Mouse (Mus musculus) kidney, postnatal 0 days (tissue): ENCODE data around the gene Adam1a. TPM values are rescaled to one million over a fixed set of nuclear protein-coding genes. Genes with fewer than 3 reads are reported as not detected.
"Not testable (repeated sequence)": the region's sequence is repeated elsewhere in the genome, so short reads cannot be mapped to it uniquely, and the experiment has no call there.

Source experiments
- ATAC-seq: fragments of 200-750 bp; cut with Nextera tagmentation; replicated peaks from 2 replicates; pipeline ENCODE4 v1.8.0; 2017; ENCODE audit warnings: low read depth, moderate number of reproducible peaks, moderate TSS enrichment, moderate library complexity; ENCODE audit not compliant: low FRiP score
- DNase-seq: peaks from one replicate; pipeline ENCODE4 v3.0.0-alpha.2; 2016; ENCODE audit warnings: low spot score
- H3K27ac ChIP-seq: fragments of 300-500 bp; sonication (generic); 2 replicates; pipeline ENCODE4 v1.5.1; 2014; ENCODE audit warnings: mild to moderate bottlenecking
- H3K27me3 ChIP-seq: fragments of 300-500 bp; sonication (generic); 2 replicates; pipeline ENCODE4 v1.6.1; 2014; ENCODE audit warnings: low read length, mixed read lengths; ENCODE audit not compliant: insufficient read depth
- H3K36me3 ChIP-seq: fragments of 300-500 bp; sonication (generic); 2 replicates; pipeline ENCODE4 v1.6.1; 2014; ENCODE audit warnings: low read length, mixed read lengths; ENCODE audit not compliant: insufficient read depth
- H3K4me1 ChIP-seq: fragments of 300-500 bp; sonication (generic); replicated peaks from 2 replicates; pipeline ENCODE4 v1.6.1; 2014; ENCODE audit warnings: antibody characterized with exemption, low read length, mixed read lengths; ENCODE audit not compliant: insufficient read depth
- H3K4me2 ChIP-seq: fragments of 300-500 bp; sonication (generic); 2 replicates; pipeline ENCODE4 v1.6.1; 2014; ENCODE audit warnings: mild to moderate bottlenecking, low read length, moderate library complexity, mixed read lengths
- H3K4me3 ChIP-seq: fragments of 300-500 bp; sonication (generic); replicated peaks from 2 replicates; pipeline ENCODE4 v1.5.1; 2014; ENCODE audit warnings: low read depth, low read length
- H3K9ac ChIP-seq: fragments of 300-500 bp; sonication (generic); 2 replicates; pipeline ENCODE4 v1.6.1; 2014; ENCODE audit warnings: low read depth, low read length
- H3K9me3 ChIP-seq: fragments of 300-500 bp; sonication (generic); replicated peaks from 2 replicates; pipeline ENCODE4 v1.6.1; 2016; ENCODE audit warnings: low read length, inconsistent platforms, mixed read lengths
- CTCF ChIP-seq: IDR thresholded peaks from 2 replicates; pipeline ENCODE4 v1.5.1; 2016; ENCODE audit warnings: antibody characterized with exemption, low read depth, mild to moderate bottlenecking, moderate library complexity
- WGBS: fragments of 180-500 bp; shearing (Covaris S2); extraction: QIAGEN DNeasy Blood & Tissue Kit; methylation state at CpG from one replicate; pipeline ENCODE4 v1.1.7; 2014; 5-methylcytosine and 5-hydroxymethylcytosine counted together
- polyA plus RNA-seq: library from polyadenylated mRNA; unstranded; fragments of >200 nt; fragmentation: Nextera tagmentation; extraction: Ambion mirVana; gene quantifications from 2 replicates; pipeline ENCODE4 v1.2.1, GENCODE M21; 2015

Gene Adam1a
- polyA plus RNA-seq, 1 experiment from 2014 or later, result 0.72 TPM

GRCm38 (mm10) chr5:121510009-121510408, 35.3 kb downstream of the Adam1a start:
- no peak overlapping the region for H3K9ac ChIP-seq
- H3K27ac ChIP-seq, result no peak overlapping the region
- DNase-seq (no peak), ATAC-seq (no peak)
- no peaks in the 10 kb centered on the region for H3K9me3 ChIP-seq
- no peak for TF ChIP-seq CTCF
- no peak overlapping the region for H3K4me2 ChIP-seq
- no peaks in the 10 kb centered on the region for H3K27me3 ChIP-seq
- no peak overlapping the region for H3K4me3 ChIP-seq
- H3K4me1 ChIP-seq, result no peaks in the 10 kb centered on the region
- no peaks in the 10 kb centered on the region for H3K36me3 ChIP-seq
- 76% methylated on average over 7 of the region's 7 CpGs for WGBS

GRCm38 (mm10) chr5:121506846-121507245, 38.4 kb downstream of the Adam1a start:
- Histone ChIP-seq H3K4me3 (no peak overlapping the region), H3K27ac (no peak overlapping the region), H3K9me3 (no peaks in the 10 kb centered on the region), H3K4me1 (no peaks in the 10 kb centered on the region), H3K4me2 (no peak overlapping the region), H3K27me3 (no peaks in the 10 kb centered on the region), H3K36me3 (no peaks in the 10 kb centered on the region), H3K9ac (no peak overlapping the region)
- 81% methylated on average over 1 of the region's 1 CpGs for WGBS
- no peak for TF ChIP-seq CTCF
- no peak for DNase-seq
- ATAC-seq, result no peak

GRCm38 (mm10) chr5:121503231-121503630, 42.1 kb downstream of the Adam1a start, which contains the start of gene Adam1b:
Adam1b (minus strand) TSS chr5:121503435.
- no peak within 1 kb of the TSS for H3K27ac ChIP-seq
- H3K36me3 ChIP-seq, result no peaks in the 10 kb centered on the region
- H3K4me3 ChIP-seq, result no peak within 1 kb of the TSS
- DNase-seq (no peak), ATAC-seq (no peak)
- no peaks in the 10 kb centered on the region for H3K27me3 ChIP-seq
- H3K4me1 ChIP-seq, result no peaks in the 10 kb centered on the region
- TF ChIP-seq CTCF, result no peak
- WGBS, result 88% methylated on average over 3 of the region's 3 CpGs
- no peak within 1 kb of the TSS for H3K4me2 ChIP-seq
- no peaks in the 10 kb centered on the region for H3K9me3 ChIP-seq
- no peak within 1 kb of the TSS for H3K9ac ChIP-seq

GRCm38 (mm10) chr5:121501424-121501996, 43.8 kb downstream of the Adam1a start:
- not testable (repeated sequence) for H3K9me3 ChIP-seq, H3K36me3 ChIP-seq, H3K4me3 ChIP-seq, H3K27me3 ChIP-seq, DNase-seq, H3K4me1 ChIP-seq, ATAC-seq, H3K4me2 ChIP-seq, H3K9ac ChIP-seq, H3K27ac ChIP-seq
- WGBS, result 71% methylated on average over 11 of the region's 17 CpGs

DNA sequence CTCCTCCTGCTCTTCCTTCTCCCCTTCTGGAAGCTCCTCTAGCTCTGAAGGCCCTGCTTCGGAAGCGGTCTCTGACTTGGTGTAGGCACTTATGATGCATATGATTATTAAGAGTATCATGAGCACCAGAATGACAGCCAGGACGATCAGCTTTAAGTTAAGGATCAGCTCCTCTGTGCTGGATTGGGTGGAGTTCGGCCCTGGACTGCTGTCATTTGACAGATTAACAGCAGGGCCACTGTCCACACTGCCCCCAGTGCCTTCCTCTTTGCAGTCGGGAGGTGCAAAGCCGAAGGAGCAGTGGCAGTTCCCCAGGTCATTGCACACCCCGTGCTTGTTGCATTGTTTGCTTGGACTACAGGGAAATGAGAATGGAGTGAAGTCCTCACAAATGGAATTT, 44.6 kb downstream of the Adam1a start:
- DNase-seq (no peak), ATAC-seq (no peak)
- Histone ChIP-seq H3K9ac (no peak overlapping the region), H3K27ac (no peak overlapping the region), H3K36me3 (no peaks in the 10 kb centered on the region), H3K4me2 (no peak overlapping the region), H3K9me3 (no peaks in the 10 kb centered on the region), H3K4me1 (no peaks in the 10 kb centered on the region), H3K4me3 (no peak overlapping the region), H3K27me3 (no peaks in the 10 kb centered on the region)
- no peak for TF ChIP-seq CTCF
- WGBS, result 53% methylated on average over 7 of the region's 7 CpGs

GRCm38 (mm10) chr5:121493305-121493704, 52.0 kb downstream of the Adam1a start:
- Histone ChIP-seq H3K9ac (no peak overlapping the region), H3K4me3 (no peak overlapping the region), H3K4me2 (no peak overlapping the region), H3K27me3 (no peaks in the 10 kb centered on the region), H3K9me3 (no peaks in the 10 kb centered on the region), H3K36me3 (no peaks in the 10 kb centered on the region), H3K4me1 (no peaks in the 10 kb centered on the region), H3K27ac (no peak overlapping the region)
- 69% methylated on average over 8 of the region's 8 CpGs for WGBS
- TF ChIP-seq CTCF, result no peak
- DNase-seq, result no peak
- no peak for ATAC-seq

- no peaks in the 10 kb centered on the region for H3K4me1 ChIP-seq
- no peaks in the 10 kb centered on the region for H3K36me3 ChIP-seq
- H3K4me3 ChIP-seq, result no peak overlapping the region
- no peak overlapping the region for H3K4me2 ChIP-seq
- H3K9me3 ChIP-seq, result no peaks in the 10 kb centered on the region
- WGBS, result 80% methylated on average over 5 of the region's 5 CpGs
- H3K27me3 ChIP-seq, result no peaks in the 10 kb centered on the region
- DNase-seq (no peak), ATAC-seq (no peak)
- no peak overlapping the region for H3K9ac ChIP-seq
- TF ChIP-seq CTCF, result no peak
- H3K27ac ChIP-seq, result no peak overlapping the region
Measured at GRCm38 (mm10) chr5:121484801-121485200, 60.5 kb downstream of the Adam1a start.
